Mouse (Mus musculus): ENCODE results near the gene Dip2b.
A peak's percentile ranks its signal among the peaks of the same experiment; 100 is the strongest.

Dip2b gene

DNA sequence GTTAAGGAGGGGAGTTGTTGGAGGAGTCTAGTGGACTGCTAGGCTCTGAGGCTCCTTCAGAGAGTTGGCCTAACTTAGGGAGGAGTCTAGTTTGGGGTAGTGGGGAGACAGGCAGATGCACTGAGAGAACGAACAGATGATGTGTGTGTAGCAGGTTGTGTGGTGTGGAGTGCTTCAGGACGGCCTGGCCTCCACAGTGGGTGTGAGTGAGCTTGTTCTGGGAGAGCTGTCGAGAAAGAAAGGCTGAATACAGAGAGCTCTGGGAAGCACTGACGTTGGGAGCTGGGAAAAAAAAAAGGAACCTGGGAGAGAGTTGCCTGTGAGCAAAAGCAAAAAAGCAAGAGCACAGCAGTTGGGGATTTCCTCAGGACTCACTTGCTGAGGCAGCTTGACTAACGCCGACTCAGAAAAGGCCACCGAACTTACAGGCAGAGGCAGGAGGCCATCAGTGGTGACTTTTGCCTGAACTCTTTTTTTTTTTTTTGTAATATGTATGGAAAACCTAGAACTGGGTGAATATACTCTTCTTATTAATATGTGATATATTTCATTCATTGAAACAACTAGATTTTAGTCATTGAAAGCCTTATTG, 11.1 kb downstream of the Dip2b start:
- no peak for ATAC-seq (ENCODE audit: insufficient number of reproducible peaks, low FRiP score, low TSS enrichment)

GRCm38 (mm10) chr15:100050940-100051339, 12.5 kb downstream of the Dip2b start:
- ATAC-seq (ENCODE audit: insufficient number of reproducible peaks, low FRiP score, low TSS enrichment) = no peak

GRCm38 (mm10) chr15:100052726-100053125, 14.3 kb downstream of the Dip2b start:
- ATAC-seq (ENCODE audit: insufficient number of reproducible peaks, low FRiP score, low TSS enrichment) = no peak

DNA sequence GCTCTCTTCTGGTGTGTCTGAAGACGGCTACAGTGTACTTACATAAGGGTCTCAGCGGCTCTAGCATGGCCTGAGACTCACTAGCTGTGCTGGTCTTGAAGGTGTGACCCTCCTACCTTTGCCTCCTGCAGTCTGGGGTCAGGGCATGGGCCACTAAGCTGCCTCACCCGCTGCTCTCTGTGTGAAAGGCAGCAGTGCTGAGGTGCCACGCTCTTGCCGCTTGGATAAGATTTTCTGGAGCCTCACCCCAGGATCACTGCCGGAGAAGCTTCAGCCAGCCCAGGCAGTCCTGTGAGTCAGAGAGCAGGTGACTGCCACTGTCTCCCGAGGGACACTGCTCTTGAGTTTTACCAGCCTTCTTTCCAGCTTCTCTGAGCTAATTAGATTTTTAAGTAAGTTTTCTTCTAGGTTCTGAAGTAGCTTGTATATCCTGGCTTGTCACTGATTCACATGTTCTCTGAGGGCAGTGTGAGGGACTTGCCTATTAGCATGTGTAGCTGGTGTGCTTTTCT, 18.0 kb downstream of the Dip2b start:
- ATAC-seq (ENCODE audit: insufficient number of reproducible peaks, low FRiP score, low TSS enrichment) = no peak

DNA sequence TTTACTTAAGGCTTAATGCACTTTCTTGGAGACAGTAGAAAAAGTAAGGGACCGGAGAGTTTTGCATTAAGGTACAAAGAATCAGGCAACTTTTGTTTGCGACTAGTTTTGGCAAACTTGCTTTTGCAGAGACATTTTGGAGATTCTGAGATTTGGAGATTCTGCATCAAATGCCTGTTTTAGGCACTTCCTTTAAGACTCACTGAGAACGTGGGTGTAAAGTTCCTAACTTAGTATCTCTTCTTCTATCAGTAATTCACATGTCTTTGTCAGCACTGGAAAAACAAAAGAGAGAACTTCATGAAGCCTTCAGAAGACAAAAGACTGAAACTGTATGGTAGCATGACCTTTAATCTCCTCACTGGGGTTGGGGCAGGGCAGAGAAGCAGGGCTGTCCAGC, 19.2 kb downstream of the Dip2b start:
- ATAC-seq (ENCODE audit: insufficient number of reproducible peaks, low FRiP score, low TSS enrichment) = no peak

- ATAC-seq (ENCODE audit: insufficient number of reproducible peaks, low FRiP score, low TSS enrichment) = no peak
Measured at GRCm38 (mm10) chr15:100058143-100058542, 19.7 kb downstream of the Dip2b start.

- ATAC-seq (ENCODE audit: insufficient number of reproducible peaks, low FRiP score, low TSS enrichment) = no peak
Measured at GRCm38 (mm10) chr15:100058912-100059311, 20.4 kb downstream of the Dip2b start.

DNA sequence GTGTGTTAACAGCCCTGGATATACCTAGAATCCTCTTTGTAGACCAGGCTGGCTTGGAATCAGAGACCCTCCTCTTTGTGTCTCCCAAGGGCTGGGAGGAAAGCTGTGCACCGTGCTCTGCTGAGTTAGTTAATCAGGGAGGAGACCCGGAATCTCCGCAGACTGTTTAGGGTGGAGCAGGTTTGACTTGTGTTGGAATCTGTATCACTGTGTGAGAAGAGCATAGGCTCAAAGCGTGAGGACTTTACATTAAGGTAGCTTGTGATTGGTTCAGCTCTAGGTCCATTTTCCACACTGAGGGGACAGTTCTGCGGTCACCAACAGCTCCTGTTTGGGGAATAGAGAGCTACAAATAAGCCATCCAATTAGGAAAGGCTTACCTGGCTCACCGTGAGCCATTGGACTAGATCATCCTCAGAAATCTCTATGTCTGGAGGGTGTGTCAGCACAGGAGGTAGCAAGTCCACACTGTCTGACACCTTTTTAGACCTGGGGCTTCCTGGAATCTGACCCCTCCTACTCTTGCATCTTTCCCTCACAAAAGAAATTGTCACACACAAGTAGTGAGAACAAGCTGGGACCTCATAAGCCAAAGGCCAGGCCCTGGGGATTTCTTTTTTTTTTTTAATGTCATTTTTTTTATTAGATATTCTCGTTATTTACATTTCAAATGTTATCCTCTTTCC, 21.3 kb downstream of the Dip2b start:
- ATAC-seq (ENCODE audit: insufficient number of reproducible peaks, low FRiP score, low TSS enrichment) = no peak

- ATAC-seq (ENCODE audit: insufficient number of reproducible peaks, low FRiP score, low TSS enrichment) = no peak
Measured at GRCm38 (mm10) chr15:100060513-100061140, 22.2 kb downstream of the Dip2b start.

DNA sequence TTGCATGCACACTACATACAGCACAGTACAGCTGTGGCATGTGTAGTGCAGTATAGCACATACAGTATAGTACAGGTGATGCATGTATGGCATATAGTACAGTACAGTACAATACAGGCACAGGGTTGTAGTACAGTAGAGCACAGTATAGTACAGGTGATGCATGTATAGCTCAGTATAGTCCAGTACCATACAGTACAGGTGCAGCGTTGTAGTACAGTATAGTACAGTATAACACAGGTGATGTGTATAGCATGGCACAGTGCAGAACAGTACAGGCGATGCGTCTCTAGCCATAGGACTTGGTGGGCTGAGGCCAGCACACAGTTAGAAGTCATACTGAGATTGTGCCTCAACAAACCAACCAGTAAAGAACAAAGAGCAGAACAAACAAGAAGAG, 22.9 kb downstream of the Dip2b start:
- no peak for ATAC-seq (ENCODE audit: insufficient number of reproducible peaks, low FRiP score, low TSS enrichment)

DNA sequence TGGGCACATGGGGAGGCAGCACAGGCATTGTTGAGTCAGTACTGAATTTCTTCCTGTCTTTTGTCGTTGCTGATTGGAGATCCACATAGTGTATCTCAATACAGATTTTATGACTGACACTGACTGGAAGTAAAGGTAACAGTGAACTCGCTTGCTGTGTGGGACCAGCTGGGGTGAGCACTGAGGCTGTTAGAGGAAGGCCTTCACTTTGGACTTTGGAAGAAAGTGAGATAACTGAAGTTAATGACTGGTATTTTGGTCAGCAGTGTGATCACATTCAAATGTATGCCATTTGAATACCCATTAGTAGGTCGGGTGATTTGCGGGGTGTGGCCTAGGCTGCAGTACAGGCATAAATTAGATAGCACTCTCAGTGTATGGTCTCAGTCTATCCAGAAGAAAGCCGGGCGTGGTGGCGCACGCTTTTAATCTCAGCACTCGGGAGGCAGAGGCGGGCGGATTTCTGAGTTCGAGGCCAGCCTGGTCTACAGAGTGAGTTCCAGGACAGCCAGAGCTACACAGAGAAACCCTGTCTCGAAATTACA, 24.8 kb downstream of the Dip2b start:
- ATAC-seq (ENCODE audit: insufficient number of reproducible peaks, low FRiP score, low TSS enrichment) = no peak

GRCm38 (mm10) chr15:100066702-100067101, 28.2 kb downstream of the Dip2b start:
- ATAC-seq (ENCODE audit: insufficient number of reproducible peaks, low FRiP score, low TSS enrichment) = no peak

DNA sequence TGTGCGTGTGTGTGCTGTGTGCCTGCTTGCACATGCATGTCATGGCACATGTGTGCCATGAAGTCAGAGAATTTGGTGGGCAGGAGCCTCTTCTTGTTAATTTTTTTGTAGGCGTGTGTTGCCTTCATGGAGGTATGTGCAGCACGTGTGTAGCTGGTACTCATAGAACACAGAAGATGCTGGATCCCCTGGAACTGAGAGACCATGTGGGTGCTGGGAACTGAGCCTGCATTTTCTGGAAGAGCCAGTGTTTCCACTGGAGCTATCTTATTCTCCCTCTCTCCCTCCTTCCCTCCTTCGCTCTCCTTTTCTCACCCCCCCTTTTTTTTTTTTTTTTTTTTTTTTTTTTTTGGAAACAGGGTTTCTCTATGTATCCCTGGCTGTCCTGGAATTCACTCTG, 30.6 kb downstream of the Dip2b start:
- ATAC-seq (ENCODE audit: insufficient number of reproducible peaks, low FRiP score, low TSS enrichment) = no peak

GRCm38 (mm10) chr15:100070021-100070420, 31.6 kb downstream of the Dip2b start:
- no peak for ATAC-seq (ENCODE audit: insufficient number of reproducible peaks, low FRiP score, low TSS enrichment)

DNA sequence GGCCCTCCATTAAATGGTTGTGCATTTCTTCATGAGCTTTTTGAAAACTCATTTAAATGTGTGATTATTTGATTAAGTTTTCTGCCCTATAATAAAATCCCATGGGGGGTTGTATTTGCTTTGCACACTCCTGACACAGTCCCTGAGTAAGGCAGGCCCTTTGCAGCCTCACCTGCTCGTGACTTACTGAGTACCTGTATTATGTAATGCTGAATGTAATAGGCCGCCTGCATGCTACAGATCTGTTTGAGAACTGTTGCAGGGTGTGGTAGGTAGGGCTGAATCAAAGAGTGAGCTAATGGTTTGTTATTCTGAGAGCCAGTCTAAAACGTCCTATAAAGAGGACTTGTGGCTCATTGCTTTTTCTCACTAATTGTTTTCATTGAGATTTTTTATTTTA, 33.4 kb downstream of the Dip2b start:
- ATAC-seq (ENCODE audit: insufficient number of reproducible peaks, low FRiP score, low TSS enrichment) = no peak

- ATAC-seq (ENCODE audit: insufficient number of reproducible peaks, low FRiP score, low TSS enrichment) = no peak
Measured at GRCm38 (mm10) chr15:100073696-100074453, 35.4 kb downstream of the Dip2b start.

GRCm38 (mm10) chr15:100074754-100075153, 36.3 kb downstream of the Dip2b start:
- ATAC-seq (ENCODE audit: insufficient number of reproducible peaks, low FRiP score, low TSS enrichment) = no peak

GRCm38 (mm10) chr15:100076362-100076761, 37.9 kb downstream of the Dip2b start:
- ATAC-seq (ENCODE audit: insufficient number of reproducible peaks, low FRiP score, low TSS enrichment) = no peak

GRCm38 (mm10) chr15:100080833-100081477, 42.5 kb downstream of the Dip2b start:
- ATAC-seq (ENCODE audit: insufficient number of reproducible peaks, low FRiP score, low TSS enrichment) = no peak

DNA sequence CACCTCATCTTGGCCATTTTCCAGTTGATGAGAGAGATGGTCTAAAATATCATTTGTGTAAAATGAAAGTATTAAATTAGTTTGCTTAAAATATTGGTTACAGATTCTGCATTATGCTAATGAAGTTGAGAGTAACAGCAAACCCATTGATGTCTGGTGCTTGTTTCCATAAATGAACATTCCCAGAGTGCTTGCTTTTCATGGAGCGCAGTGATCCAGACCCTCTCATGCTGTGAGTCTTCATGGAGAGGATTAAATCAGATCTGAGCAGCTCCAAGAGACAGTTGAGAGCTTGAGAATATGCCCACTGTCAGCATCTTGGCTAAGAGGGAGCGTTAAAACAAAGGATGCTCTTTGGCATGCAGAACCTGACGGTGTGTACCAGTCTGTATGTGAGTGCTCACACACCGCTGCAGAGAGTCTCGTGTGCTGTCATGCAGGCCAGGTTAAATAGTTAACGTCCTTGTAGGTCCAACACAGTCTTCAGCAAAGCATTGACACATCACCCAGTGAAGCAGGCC, 43.1 kb downstream of the Dip2b start:
- ATAC-seq (ENCODE audit: insufficient number of reproducible peaks, low FRiP score, low TSS enrichment) = 0 out of 2 replicates have a peak, but pooled peaks have one; percentile 31
